Mouse (Mus musculus) CD4-positive naive resting alpha-beta T cell, adult 57 days (primary cell): Measurements from ENCODE around the gene Dpp10. TPM values are rescaled to one million over a fixed set of nuclear protein-coding genes. Genes with fewer than 3 reads are reported as not detected.

Experiments used
- total RNA-seq: library from RNA; stranded (reverse); gene quantifications from one replicate; pipeline ENCODE4 v1.2.4, GENCODE M21; 2023

Dpp10 gene
- not detected for total RNA-seq

DNA sequence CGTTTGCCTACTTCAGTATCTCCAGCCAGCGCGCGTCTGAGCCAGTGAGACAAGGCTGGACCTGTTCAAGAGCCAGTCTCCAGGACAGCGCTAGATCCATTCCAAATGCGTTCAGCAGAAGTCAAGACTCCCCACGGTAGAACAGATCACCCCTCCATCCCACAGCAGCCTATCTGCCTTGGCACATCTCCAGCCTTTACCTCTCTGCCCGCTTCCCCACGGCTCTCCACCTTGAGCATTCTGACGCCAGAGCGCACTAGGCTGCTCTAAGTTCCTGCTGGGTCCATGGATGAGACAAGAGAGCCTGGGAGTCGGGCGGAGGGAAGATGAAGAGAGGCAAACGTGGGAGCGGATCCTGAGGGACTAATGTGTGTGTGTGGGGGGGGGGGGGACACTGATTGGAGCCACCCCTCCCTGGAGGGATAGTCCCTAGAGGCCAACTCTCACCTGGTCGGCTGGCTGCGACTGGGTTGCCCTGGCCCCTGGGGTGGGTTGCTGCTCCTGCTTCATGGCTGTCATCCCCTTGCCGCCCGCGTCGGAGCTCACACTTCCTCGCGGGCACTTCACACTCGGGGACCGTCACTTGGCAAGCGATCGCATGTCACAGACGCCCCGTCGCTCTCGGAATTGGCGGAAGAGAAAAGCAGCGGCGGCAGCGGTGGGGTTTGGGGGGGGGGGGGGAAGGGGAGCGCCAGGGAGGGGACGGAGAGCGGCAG, at the start of gene Dpp10:
Gene Dpp10 (minus strand): TSS at position 635 of the 716 bp plus-strand sequence.

